Mouse (Mus musculus) liver, embryonic 12.5 days (tissue): ENCODE results near the gene A230050P20Rik. TPM values are rescaled to one million over a fixed set of nuclear protein-coding genes. Genes with fewer than 3 reads are reported as not detected.
A peak's percentile ranks its signal among the peaks of the same experiment; 100 is the strongest.
"Not testable (repeated sequence)": the region's sequence is repeated elsewhere in the genome, so short reads cannot be mapped to it uniquely, and the experiment has no call there.

Experiments
- ATAC-seq: fragments of 200-750 bp; cut with Nextera tagmentation; 2 replicates; pipeline ENCODE4 v1.8.0; 2017; ENCODE audit warnings: moderate number of reproducible peaks, mild to moderate bottlenecking, moderate library complexity
- H3K27ac ChIP-seq: fragments of 300-500 bp; sonication (generic); 2 replicates; pipeline ENCODE4 v1.5.1; 2016; ENCODE audit warnings: mild to moderate bottlenecking
- H3K27me3 ChIP-seq: fragments of 300-500 bp; sonication (generic); replicated peaks from 2 replicates; pipeline ENCODE4 v1.6.1; 2016; ENCODE audit warnings: mild to moderate bottlenecking, moderate library complexity
- H3K36me3 ChIP-seq: fragments of 300-500 bp; sonication (generic); 2 replicates; pipeline ENCODE4 v1.6.1; 2016; ENCODE audit warnings: mild to moderate bottlenecking, moderate library complexity
- H3K4me1 ChIP-seq: fragments of 300-500 bp; sonication (generic); 2 replicates; pipeline ENCODE4 v1.6.1; 2016
- H3K4me2 ChIP-seq: fragments of 300-500 bp; sonication (generic); 2 replicates; pipeline ENCODE4 v1.6.1; 2016; ENCODE audit warnings: mild to moderate bottlenecking, moderate library complexity
- H3K4me3 ChIP-seq: fragments of 300-500 bp; sonication (generic); 2 replicates; pipeline ENCODE4 v1.5.1; 2016; ENCODE audit warnings: mild to moderate bottlenecking, moderate library complexity
- H3K9ac ChIP-seq: fragments of 300-500 bp; sonication (generic); 2 replicates; pipeline ENCODE4 v1.6.1; 2016; ENCODE audit warnings: mild to moderate bottlenecking, moderate library complexity
- H3K9me3 ChIP-seq: fragments of 300-500 bp; sonication (generic); replicated peaks from 2 replicates; pipeline ENCODE4 v1.6.1; 2016; ENCODE audit warnings: mild to moderate bottlenecking, moderate library complexity
- WGBS: fragments of 180-500 bp; shearing (Covaris S2); methylation state at CpG from one replicate; pipeline ENCODE4 v1.1.7; 2016; ENCODE audit not compliant: insufficient replicate concordance; 5-methylcytosine and 5-hydroxymethylcytosine counted together
- polyA plus RNA-seq: library from polyadenylated mRNA; unstranded; fragments of >200 nt; fragmentation: Nextera tagmentation; extraction: Ambion mirVana; gene quantifications from 2 replicates; pipeline ENCODE4 v1.2.1, GENCODE M21; 2016

The A230050P20Rik gene
- polyA plus RNA-seq = 7.9 TPM in 2 replicates

- Histone ChIP-seq H3K4me2 (peak within 1 kb of the TSS; percentile 82), H3K4me3 (peak within 1 kb of the TSS; percentile 65), H3K9ac (peak within 1 kb of the TSS; percentile 66), H3K4me1 (peaks cover 12% of the 10 kb centered on the region), H3K27ac (no peak within 1 kb of the TSS), H3K36me3 (peaks cover 9% of the 10 kb centered on the region; the same call in 1 of the 2 replicates), H3K9me3 (no peaks in the 10 kb centered on the region), H3K27me3 (peaks cover 68% of the 10 kb centered on the region)
- 4% methylated on average over 53 of the region's 53 CpGs for WGBS
- peak; percentile 50 for ATAC-seq
These were observed at the start of gene A230050P20Rik for GRCm38 (mm10) chr9:20868448-20869001. A230050P20Rik (plus strand) TSS chr9:20868642.

DNA sequence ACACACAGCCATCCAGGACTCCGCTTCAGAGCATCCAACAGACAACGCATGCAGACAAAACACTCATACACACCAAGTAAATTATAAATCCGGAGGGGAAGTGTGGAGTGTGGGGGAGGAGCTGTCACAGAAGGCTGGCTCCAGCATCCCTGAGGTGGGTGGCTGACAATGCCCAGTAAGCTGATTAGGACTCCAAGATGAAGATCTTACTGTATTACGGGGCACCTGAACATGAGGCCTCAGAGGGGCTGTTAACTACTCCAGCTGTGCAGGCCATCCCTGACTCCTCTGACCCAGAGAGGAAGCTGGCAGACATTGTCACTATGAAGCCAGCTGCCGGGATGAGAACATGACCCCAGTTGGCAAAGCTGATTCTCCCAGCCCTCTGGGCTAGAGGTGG is 48.4 kb upstream of the A230050P20Rik start:
- H3K4me2 ChIP-seq = no peak overlapping the region
- H3K4me3 ChIP-seq = no peak overlapping the region
- no peak overlapping the region for H3K9ac ChIP-seq
- no peak overlapping the region for H3K27ac ChIP-seq
- ATAC-seq = no peak
- no peaks in the 10 kb centered on the region for H3K9me3 ChIP-seq
- no peaks in the 10 kb centered on the region for H3K36me3 ChIP-seq
- H3K27me3 ChIP-seq = peaks cover 20% of the 10 kb centered on the region
- peaks cover 2% of the 10 kb centered on the region for H3K4me1 ChIP-seq
- 78% methylated on average over 5 of the region's 5 CpGs for WGBS

DNA sequence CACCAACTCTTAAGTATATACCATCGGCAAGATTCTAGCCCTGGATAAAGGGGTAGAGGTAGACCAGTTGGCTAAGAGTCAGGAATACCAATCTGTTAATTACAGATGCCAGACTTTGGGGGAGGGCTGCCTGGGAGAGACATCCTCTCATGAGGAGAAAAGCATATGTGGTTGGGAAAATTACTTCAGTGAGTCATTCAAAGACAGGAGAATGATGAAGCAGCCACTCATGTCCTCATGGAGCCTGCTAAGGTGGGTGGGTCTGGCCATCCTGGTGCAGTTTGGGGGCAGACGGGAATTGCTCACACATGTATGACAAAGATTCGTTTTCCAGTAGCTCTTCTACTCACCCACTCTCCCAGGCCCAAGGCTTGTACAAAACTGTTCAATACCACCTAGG is 45.6 kb upstream of the A230050P20Rik start:
- 56% methylated on average over 3 of the region's 3 CpGs for WGBS
- no peaks in the 10 kb centered on the region for H3K4me1 ChIP-seq
- no peak overlapping the region for H3K27ac ChIP-seq

DNA sequence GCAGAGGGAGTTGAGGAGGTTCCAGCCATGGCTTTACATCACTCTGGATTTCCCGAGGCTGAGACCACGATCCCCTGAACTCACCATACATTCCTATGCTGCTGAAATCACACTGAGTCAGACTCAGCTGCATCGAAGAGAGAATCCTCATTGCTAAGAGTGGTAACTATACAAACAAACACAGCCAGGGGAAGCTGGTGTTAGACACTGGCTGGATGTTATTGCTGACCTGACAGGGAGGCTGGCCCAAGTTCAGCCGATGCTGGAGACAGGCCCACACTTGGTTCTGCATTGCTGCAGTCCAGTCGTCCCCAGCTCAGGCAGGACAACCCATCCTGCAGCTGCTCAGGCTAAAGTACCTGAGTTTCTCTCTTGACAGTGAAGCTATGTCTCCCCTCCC is 42.7 kb upstream of the A230050P20Rik start:
- Histone ChIP-seq H3K4me3 (no peak overlapping the region), H3K9me3 (no peaks in the 10 kb centered on the region), H3K27me3 (peaks cover 18% of the 10 kb centered on the region), H3K4me1 (peaks cover 2% of the 10 kb centered on the region; the same call in 1 of the 2 replicates), H3K9ac (no peak overlapping the region), H3K27ac (no peak overlapping the region), H3K36me3 (no peaks in the 10 kb centered on the region), H3K4me2 (no peak overlapping the region)
- no peak for ATAC-seq
- WGBS = 49% methylated on average over 5 of the region's 5 CpGs

More for the DNA sequence above, 45.6 kb upstream of the A230050P20Rik start:
- no peaks in the 10 kb centered on the region for H3K9me3 ChIP-seq
- no peak overlapping the region for H3K4me3 ChIP-seq
- no peak for ATAC-seq
- H3K27me3 ChIP-seq = no peaks in the 10 kb centered on the region; the same call in 1 of the 2 replicates
- no peaks in the 10 kb centered on the region for H3K36me3 ChIP-seq
- no peak overlapping the region for H3K9ac ChIP-seq
- H3K4me2 ChIP-seq = no peak overlapping the region

DNA sequence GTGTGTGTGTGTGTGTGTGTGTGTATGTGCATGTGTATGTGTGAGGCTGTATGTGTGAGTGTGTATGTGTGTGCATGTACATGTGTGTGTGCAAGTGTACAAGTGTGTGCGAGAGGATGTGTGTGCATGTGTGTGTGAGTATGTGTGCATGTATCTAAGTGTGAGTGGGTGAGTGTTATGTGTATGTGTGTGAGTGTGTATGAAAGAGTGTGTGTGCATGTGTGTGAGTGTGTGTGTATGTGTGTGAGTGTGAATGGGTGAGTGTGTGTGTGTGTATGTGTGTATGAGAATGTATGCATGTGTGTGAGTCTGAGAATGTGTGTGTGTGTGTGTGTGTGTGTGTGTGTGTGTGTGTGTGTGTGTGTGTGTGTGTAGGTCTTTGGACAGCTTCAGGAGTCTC is 40.3 kb upstream of the A230050P20Rik start:
- WGBS = 77% methylated on average over 1 of the region's 1 CpGs
- ATAC-seq = no peak
- Histone ChIP-seq H3K4me3 (no peak overlapping the region), H3K27ac (no peak overlapping the region), H3K9ac (no peak overlapping the region), H3K4me2 (no peak overlapping the region), H3K36me3 (no peaks in the 10 kb centered on the region), H3K9me3 (no peaks in the 10 kb centered on the region), H3K27me3 (peaks cover 34% of the 10 kb centered on the region), H3K4me1 (peaks cover 3% of the 10 kb centered on the region; the same call in 1 of the 2 replicates)

DNA sequence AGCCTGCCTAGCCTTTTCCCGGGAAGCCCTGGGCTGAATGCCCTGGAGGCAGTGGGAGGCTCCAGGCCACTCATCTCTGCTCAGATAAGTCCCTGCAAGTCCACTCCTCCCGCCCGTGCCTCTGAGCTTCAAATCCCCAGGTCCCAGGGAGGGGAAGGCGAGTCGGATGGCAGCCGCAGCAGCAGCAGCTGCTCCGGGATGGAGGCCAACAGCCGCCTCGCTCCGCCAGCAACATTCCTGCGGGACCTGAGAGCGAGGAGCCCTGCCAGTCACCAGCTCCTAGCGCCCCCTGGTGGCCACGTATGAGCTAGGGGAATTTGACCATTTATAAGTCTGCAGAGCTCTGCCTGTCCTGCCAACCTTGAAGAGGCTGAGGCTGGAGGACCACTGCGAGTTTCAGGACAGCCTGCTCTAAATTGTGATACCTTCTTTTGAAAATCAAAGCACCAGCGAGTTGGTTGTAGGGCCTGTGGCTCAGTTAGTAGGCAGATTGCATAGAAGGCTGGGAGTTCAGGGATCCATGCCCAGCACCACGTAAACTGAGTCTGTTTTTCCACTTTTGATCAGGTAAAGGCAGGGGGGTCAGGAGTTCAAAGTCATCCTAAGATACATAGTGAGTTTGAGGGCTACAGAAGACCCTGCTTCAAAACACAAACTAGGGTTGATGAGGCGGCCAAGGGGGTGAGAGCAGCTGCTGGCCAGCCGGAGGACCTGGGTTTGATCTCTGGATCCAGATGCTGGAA is 37.4 kb upstream of the A230050P20Rik start:
- no peak for ATAC-seq
- H3K36me3 ChIP-seq = no peaks in the 10 kb centered on the region
- no peak overlapping the region for H3K27ac ChIP-seq
- no peak overlapping the region for H3K4me2 ChIP-seq
- H3K27me3 ChIP-seq = peaks cover 39% of the 10 kb centered on the region
- H3K9ac ChIP-seq = no peak overlapping the region
- 14% methylated on average over 19 of the region's 19 CpGs for WGBS
- peaks cover 3% of the 10 kb centered on the region; the same call in 1 of the 2 replicates for H3K4me1 ChIP-seq
- H3K9me3 ChIP-seq = no peaks in the 10 kb centered on the region
- no peak overlapping the region for H3K4me3 ChIP-seq

DNA sequence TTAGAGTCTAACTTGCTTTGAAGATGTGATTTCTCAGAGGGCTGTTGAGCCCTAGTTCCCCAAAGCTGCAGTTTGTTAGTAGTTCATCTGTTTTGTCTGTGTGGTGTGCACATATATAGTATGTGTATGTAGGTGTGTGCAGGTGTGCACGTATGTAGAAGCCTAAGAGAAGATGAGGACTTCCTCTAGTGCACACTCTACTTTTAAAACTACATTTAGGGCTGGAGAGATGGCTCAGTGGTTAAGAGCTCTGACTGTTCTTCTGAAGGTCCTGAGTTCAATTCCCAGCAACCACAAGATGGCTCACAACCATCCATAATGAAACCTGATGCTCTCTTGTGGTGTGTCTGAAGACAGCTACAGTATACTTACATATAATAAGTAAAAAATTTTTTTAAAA is 33.6 kb upstream of the A230050P20Rik start:
- Histone ChIP-seq H3K27ac (no peak overlapping the region), H3K9ac (no peak overlapping the region), H3K9me3 (no peaks in the 10 kb centered on the region), H3K36me3 (no peaks in the 10 kb centered on the region), H3K4me1 (peaks cover 3% of the 10 kb centered on the region; the same call in 1 of the 2 replicates), H3K4me2 (no peak overlapping the region), H3K27me3 (peaks cover 30% of the 10 kb centered on the region), H3K4me3 (no peak overlapping the region)
- WGBS = 44% methylated on average over 1 of the region's 1 CpGs
- no peak for ATAC-seq

DNA sequence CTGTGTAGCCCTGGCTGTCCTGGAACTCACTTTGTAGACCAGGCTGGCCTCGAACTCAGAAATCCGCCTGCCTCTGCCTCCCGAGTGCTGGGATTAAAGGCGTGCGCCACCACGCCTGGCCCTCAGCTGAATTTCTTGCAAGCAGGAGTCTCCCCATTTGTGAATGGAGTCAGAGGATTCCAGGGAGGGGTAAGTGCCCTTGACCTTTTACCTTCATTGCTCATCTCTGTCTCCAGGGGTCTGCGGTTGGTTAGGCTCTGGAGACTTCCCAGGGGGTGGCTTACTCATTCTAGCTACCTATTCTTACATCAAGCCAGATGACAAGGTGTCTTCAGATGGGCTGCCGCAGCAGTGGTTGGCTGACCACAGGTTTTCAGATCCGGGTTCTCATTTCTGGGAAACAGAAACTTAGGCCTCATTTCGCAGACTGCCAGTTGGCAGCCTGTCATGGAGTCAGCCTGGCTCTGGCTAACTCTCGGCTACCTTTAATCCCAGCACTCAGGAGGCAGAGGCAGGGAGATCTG is 32.9 kb upstream of the A230050P20Rik start:
- not testable (repeated sequence) for ATAC-seq, H3K9me3 ChIP-seq, H3K27ac ChIP-seq, H3K4me3 ChIP-seq, H3K36me3 ChIP-seq, H3K9ac ChIP-seq, H3K4me2 ChIP-seq, H3K4me1 ChIP-seq
- 77% methylated on average over 11 of the region's 11 CpGs for WGBS
- H3K27me3 ChIP-seq = peaks cover 24% of the 10 kb centered on the region

GRCm38 (mm10) chr9:20837184-20837947 is 31.1 kb upstream of the A230050P20Rik start:
- no peak overlapping the region for H3K9ac ChIP-seq
- H3K4me3 ChIP-seq = no peak overlapping the region
- 71% methylated on average over 9 of the region's 9 CpGs for WGBS
- peaks cover 13% of the 10 kb centered on the region for H3K27me3 ChIP-seq
- H3K27ac ChIP-seq = no peak overlapping the region
- H3K4me2 ChIP-seq = no peak overlapping the region
- no peaks in the 10 kb centered on the region for H3K36me3 ChIP-seq
- no peaks in the 10 kb centered on the region for H3K4me1 ChIP-seq
- no peak for ATAC-seq
- H3K9me3 ChIP-seq = no peaks in the 10 kb centered on the region

DNA sequence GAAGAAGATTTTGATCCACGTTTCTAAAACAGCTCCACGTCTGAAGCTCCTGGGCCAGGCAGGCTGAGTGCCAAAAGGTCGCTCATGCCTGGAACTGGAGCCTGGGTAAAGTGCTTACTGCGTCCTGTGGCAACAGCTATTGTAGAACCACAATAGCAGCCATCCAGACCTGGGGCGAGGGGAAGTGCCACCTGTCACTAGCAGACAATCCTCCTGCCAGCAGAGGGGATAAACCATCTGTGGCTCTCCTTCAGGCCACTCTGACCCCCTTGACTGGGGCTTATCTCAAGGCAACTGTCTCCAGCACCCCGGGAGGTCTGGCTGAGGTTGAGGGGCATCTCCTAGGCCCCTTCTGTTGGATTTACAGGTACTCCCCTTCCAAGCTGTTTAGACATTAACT is 29.5 kb upstream of the A230050P20Rik start:
- Histone ChIP-seq H3K27ac (no peak overlapping the region), H3K4me2 (no peak overlapping the region), H3K4me1 (no peaks in the 10 kb centered on the region), H3K36me3 (no peaks in the 10 kb centered on the region), H3K4me3 (no peak overlapping the region), H3K9ac (no peak overlapping the region), H3K27me3 (no peaks in the 10 kb centered on the region), H3K9me3 (no peaks in the 10 kb centered on the region)
- WGBS = 45% methylated on average over 6 of the region's 6 CpGs
- ATAC-seq = no peak

- no peak overlapping the region for H3K4me2 ChIP-seq
- H3K9ac ChIP-seq = no peak overlapping the region
- peaks cover 7% of the 10 kb centered on the region; the same call in 1 of the 2 replicates for H3K27me3 ChIP-seq
- H3K4me1 ChIP-seq = no peaks in the 10 kb centered on the region
- ATAC-seq = no peak
- no peak overlapping the region for H3K4me3 ChIP-seq
- H3K27ac ChIP-seq = no peak overlapping the region
- H3K36me3 ChIP-seq = no peaks in the 10 kb centered on the region
- H3K9me3 ChIP-seq = no peaks in the 10 kb centered on the region
- WGBS = 12% methylated on average over 4 of the region's 4 CpGs
These were observed 26.2 kb upstream of the A230050P20Rik start for GRCm38 (mm10) chr9:20842211-20842610.

DNA sequence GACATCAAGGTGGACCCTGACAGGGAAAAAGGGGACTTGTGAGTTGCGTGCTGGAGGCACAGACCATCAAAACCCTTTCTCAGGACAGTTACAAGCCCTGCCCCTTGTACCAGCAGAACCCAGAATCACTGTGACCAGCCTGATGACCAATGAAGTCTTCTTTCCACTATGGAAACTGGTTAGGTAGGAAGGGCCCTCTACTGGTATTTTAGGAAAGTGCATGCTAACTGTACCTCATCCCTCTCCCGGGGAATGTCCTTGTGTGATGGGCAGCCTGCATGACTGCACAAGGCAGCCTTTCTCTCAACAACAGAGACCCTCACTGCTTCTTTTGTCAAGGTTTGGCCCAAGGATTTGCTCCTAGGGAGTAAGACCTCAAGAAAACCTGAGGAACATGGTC is 25.8 kb upstream of the A230050P20Rik start:
- no peak overlapping the region for H3K27ac ChIP-seq
- H3K9me3 ChIP-seq = no peaks in the 10 kb centered on the region
- WGBS = 33% methylated on average over 2 of the region's 2 CpGs

More for the DNA sequence above, 25.8 kb upstream of the A230050P20Rik start:
- Histone ChIP-seq H3K4me3 (no peak overlapping the region), H3K36me3 (no peaks in the 10 kb centered on the region), H3K4me1 (no peaks in the 10 kb centered on the region), H3K9ac (no peak overlapping the region), H3K4me2 (no peak overlapping the region), H3K27me3 (peaks cover 10% of the 10 kb centered on the region; the same call in 1 of the 2 replicates)
- ATAC-seq = no peak
